Mouse (Mus musculus): ENCODE data around the gene 1700020L24Rik. TPM values are rescaled to one million over a fixed set of nuclear protein-coding genes. Genes with fewer than 3 reads are reported as not detected.

Gene 1700020L24Rik
- polyA plus RNA-seq, 1 experiment, result not detected

DNA sequence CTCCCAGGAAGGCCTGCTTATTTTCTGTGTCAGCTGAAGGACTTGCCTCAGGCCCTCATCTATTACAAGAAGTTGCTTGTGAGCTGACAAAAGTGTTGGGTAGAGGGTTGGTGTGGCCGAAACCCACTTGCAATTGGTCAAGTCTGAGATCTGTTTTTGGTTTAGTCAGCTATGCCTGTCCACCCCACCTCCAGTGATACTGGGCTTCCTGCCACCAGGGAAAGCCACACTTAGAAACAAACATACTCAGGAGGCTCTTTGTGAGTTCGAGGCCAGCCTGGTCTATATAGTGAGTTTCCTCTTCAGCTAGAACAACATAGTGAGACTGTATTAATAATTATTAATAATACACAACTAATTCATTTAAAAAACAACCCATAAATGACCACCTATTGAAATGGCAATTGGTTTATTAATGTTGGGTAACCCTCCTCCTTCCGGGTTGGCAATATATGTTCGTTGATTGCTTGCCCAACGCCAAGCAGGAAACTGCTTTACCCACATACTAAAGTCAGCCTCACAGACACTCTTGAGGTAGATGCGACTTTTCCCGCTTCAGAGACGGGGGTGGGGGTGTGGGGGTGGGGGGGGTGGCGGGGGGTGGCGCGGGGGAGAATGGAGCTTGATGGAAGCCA, 2.1 kb downstream of the 1700020L24Rik start:
- Histone ChIP-seq H3K4me3 (ENCODE audit: insufficient read depth, low read length) (peak overlapping the region; percentile 71), H3K4me1 (ENCODE audit: control insufficient read depth, insufficient read depth, low read length) (no peaks in the 10 kb centered on the region), H3K27ac (ENCODE audit: insufficient read depth, low read depth, low read length) (no peak overlapping the region)
- no peak for TF ChIP-seq CTCF (IDR thresholded peaks at IDR 0.05; ENCODE audit: low read depth, low read length)
- TF ChIP-seq POLR2A (IDR thresholded peaks at IDR 0.05; ENCODE audit: borderline replicate concordance, low read depth, low read length), result no peak

DNA sequence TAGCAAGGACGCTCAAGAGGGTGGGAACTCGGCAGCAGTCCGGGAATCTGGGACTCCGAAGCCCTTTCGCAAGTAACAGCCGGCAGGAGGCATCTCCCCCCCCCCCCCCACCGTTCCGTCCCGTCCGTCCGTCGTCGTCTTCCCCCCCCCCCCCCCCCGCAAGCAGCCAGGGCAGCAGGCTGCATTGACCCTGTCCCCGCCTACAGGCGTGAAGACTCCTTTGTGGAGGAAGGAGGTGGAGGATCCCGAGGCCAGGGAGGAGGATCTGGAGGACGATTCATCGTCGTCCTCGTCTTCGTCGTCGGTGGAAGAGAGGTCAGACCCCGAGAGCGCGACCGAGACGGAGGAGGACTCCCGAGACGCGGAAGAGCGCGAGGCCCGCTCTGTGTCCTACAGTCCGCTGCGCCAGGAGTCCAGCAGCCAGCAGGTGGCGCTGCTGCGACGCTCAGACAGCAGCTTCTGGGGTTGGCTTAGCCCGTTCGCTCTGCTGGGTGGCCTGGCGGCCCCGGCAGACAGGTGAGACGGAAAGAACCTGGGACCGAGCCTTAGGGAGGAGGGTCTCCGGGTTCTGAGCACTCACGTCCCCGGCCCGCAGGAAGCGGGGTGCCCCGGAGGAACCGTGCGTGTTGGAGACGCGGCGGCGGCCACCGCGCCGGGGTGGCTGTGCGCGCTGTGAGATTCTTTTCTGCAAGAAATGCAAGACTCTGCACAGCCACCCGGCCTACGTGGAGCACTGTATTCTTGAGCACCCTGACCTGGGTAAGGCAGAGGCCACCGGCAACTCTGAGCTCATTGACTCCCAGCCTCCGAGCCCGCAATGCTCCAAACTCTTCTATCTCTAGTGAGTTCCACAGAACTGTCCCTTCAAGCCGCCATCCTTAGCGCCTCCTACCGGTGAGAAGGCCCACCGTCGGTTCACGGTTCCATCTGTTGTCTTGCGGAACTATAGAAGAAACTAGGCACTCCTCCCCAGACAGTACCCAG, 2.9 kb downstream of the 1700020L24Rik start:
- Histone ChIP-seq H3K4me3 (ENCODE audit: insufficient read depth, low read length) (peak overlapping the region; percentile 71), H3K4me1 (ENCODE audit: control insufficient read depth, insufficient read depth, low read length) (no peaks in the 10 kb centered on the region), H3K27ac (ENCODE audit: insufficient read depth, low read depth, low read length) (no peak overlapping the region)
- no peak for TF ChIP-seq POLR2A (IDR thresholded peaks at IDR 0.05; ENCODE audit: borderline replicate concordance, low read depth, low read length)
- peak; percentile 51 for TF ChIP-seq CTCF (IDR thresholded peaks at IDR 0.05; ENCODE audit: low read depth, low read length)

DNA sequence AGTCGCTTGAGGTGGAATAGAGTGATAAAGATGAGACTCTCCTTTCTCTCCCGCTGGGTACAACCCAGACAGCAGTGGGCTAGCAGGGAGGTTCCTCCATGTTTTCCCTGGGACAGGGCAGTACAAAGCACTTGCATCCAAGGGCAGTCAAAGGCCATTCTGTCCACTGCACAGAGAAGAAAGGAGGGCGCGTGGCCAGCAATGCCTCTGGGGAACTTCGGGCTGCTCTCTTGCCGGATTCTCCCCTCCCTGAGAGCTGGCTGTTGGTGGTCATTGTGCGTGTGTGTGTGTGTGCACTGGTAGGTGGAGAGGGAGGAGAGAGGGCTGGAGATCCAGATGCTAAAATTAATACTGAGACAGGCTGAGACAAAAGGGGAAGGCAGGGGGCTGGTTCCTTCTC, 3.8 kb downstream of the 1700020L24Rik start:
- H3K4me1 ChIP-seq (ENCODE audit: control insufficient read depth, insufficient read depth, low read length), result no peaks in the 10 kb centered on the region
- TF ChIP-seq POLR2A (IDR thresholded peaks at IDR 0.05; ENCODE audit: borderline replicate concordance, low read depth, low read length) (no peak), CTCF (IDR thresholded peaks at IDR 0.05; ENCODE audit: low read depth, low read length) (no peak)
- no peak overlapping the region for H3K4me3 ChIP-seq (ENCODE audit: insufficient read depth, low read length)
- H3K27ac ChIP-seq (ENCODE audit: insufficient read depth, low read depth, low read length), result no peak overlapping the region

DNA sequence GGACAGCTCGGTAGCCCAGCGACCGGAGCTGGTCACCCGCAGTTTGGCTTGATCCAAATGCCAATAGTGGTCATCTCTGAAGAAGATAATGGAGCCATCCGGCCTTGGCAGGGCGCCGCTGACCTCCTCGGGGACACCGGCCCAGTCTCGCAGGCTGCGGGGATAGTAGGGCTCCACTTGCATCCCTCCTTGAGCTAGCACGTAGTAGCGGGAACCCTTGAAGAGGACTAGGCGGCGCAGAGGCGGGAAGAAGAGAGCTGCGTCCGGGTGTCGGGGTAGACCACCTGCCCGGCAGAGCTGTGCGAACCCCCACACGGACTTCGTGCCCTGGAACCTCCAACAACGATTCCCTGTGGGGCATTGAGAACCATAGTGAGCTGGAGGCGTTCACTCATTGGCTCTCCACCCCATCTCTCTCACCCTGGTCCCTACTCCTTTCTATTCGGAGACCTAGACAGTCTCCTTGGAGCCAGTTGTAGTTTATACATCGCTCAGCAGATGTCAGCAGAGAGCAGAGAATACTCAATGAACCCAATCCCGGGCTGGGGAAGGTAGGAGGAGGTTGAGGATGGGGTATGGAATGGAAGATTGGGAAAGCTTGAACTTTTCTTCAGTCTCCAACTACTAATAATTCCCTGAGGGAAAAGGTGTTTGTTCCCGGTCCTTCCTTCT, 5.3 kb downstream of the 1700020L24Rik start:
- no peak for TF ChIP-seq POLR2A (IDR thresholded peaks at IDR 0.05; ENCODE audit: borderline replicate concordance, low read depth, low read length)
- TF ChIP-seq CTCF (IDR thresholded peaks at IDR 0.05; ENCODE audit: low read depth, low read length), result no peak
- Histone ChIP-seq H3K4me3 (ENCODE audit: insufficient read depth, low read length) (no peak overlapping the region; the same call in 1 of the 2 replicates), H3K27ac (ENCODE audit: insufficient read depth, low read depth, low read length) (no peak overlapping the region), H3K4me1 (ENCODE audit: control insufficient read depth, insufficient read depth, low read length) (no peaks in the 10 kb centered on the region)

DNA sequence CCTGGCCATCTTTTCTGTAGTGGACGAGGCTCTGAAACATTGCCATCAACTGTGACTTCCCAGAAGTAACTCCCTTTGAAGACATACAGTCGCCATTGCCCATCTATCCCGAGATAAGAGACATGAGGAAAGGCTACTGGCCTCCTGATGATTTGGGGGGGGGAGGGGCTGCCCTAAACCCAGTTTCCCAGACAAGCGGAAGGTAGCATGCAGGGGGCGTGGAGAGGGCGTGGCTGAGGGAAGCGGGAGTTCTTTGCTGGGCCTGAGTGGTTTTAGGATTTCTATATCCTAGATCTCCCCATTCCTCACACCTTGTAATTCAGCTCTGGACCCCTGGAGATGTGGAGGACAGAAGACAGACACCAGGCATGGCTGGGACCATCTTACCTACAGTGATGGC, 6.3 kb downstream of the 1700020L24Rik start:
- Histone ChIP-seq H3K27ac (ENCODE audit: insufficient read depth, low read depth, low read length) (no peak overlapping the region), H3K4me1 (ENCODE audit: control insufficient read depth, insufficient read depth, low read length) (no peaks in the 10 kb centered on the region), H3K4me3 (ENCODE audit: insufficient read depth, low read length) (no peak overlapping the region)
- TF ChIP-seq CTCF (IDR thresholded peaks at IDR 0.05; ENCODE audit: low read depth, low read length), result no peak
- no peak for TF ChIP-seq POLR2A (IDR thresholded peaks at IDR 0.05; ENCODE audit: borderline replicate concordance, low read depth, low read length)

DNA sequence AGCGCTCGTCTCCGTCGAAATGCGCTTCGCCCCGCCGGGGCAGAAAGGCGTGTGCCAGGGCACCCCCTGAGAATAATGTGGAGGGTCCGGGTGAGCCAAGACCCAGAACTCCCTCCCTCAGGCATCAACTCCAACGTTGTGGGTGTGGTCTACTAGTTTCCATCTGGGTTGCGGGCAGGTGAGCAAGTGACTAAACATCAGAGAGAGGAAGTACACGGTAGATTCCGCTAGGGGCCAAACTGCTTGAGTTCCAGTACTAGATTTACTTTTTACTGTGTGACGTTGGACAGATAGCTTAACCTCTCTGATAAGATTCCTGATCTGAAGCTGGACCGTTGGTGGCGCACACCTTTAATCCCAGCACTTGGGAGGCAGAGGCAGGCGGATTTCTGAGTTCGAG, 7.5 kb downstream of the 1700020L24Rik start:
- Histone ChIP-seq H3K4me3 (ENCODE audit: insufficient read depth, low read length) (peak overlapping the region; percentile 29; the same call in 1 of the 2 replicates), H3K4me1 (ENCODE audit: control insufficient read depth, insufficient read depth, low read length) (no peaks in the 10 kb centered on the region)

DNA sequence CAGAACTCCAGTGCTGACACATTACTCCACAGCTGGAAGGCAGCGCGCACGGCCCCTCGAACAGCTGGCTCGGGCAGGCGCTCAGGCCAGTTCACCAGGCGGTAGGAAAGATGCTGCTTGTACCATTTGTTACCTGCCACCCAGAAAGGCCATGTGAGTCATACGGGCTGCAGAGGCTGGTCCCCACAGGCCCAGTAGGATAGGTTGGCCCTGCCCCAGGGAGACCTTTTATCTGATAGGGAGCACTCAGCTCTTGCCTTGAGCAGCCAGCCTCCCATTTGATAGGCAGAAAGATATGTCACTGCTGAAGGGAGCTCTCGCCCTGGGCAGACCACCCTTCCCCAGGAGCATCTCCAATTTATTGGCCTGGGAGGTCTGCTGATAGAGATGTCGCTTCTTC, 10.1 kb downstream of the 1700020L24Rik start:
- H3K27ac ChIP-seq (ENCODE audit: insufficient read depth, low read depth, low read length), result no peak overlapping the region
- no peak overlapping the region for H3K4me3 ChIP-seq (ENCODE audit: insufficient read depth, low read length)
- no peak for TF ChIP-seq POLR2A (IDR thresholded peaks at IDR 0.05; ENCODE audit: borderline replicate concordance, low read depth, low read length)
- TF ChIP-seq CTCF (IDR thresholded peaks at IDR 0.05; ENCODE audit: low read depth, low read length), result no peak
- H3K4me1 ChIP-seq (ENCODE audit: control insufficient read depth, insufficient read depth, low read length), result no peaks in the 10 kb centered on the region

More for the DNA sequence above, 7.5 kb downstream of the 1700020L24Rik start:
- H3K27ac ChIP-seq (ENCODE audit: insufficient read depth, low read depth, low read length), result no peak overlapping the region
- no peak for TF ChIP-seq POLR2A (IDR thresholded peaks at IDR 0.05; ENCODE audit: borderline replicate concordance, low read depth, low read length)
- no peak for TF ChIP-seq CTCF (IDR thresholded peaks at IDR 0.05; ENCODE audit: low read depth, low read length)

DNA sequence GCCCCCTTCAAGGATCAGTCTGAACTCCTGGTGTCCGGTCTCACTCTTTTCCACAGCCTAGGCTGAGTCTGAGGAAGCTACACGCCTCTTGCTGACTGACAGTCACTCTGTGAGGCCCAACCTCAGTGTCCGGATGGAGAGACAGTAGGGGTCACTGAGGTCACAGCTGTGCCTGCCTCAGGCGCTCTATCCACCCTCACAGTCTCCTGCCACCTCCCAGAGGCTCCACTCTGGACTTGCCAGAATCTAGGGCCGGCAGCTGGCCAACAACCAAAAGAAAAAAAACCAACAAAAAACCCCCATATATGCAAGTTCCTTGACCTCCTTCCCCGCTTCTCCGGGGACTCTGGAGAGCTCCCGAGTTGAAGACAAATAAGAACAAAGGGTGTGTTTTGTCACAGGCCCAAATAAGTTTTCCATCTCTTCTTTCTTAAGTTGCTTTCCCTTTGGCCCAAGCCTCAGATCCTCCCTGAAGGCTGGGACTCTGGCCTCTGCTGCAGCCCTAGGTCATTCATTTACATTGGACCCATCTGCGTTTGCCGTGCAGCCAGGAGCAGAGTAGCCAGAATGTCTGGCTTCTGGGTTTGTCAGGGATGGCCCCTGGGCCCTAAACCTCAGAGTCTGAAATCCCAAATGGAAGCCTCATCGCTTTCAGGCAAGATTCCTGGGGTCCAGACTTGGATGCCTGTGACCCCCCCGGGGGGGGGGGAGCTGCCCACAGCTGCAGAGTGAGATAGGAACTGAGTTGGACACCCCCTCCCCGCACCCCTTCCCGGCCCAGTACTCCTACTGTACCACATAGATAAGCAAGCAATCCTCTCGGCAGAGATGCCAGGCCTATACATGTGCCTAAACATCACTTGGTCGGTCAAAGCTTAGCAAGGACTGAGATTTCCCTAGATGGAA, 10.8 kb downstream of the 1700020L24Rik start:
- no peak overlapping the region for H3K4me3 ChIP-seq (ENCODE audit: insufficient read depth, low read length)
- no peaks in the 10 kb centered on the region for H3K4me1 ChIP-seq (ENCODE audit: control insufficient read depth, insufficient read depth, low read length)
- no peak overlapping the region for H3K27ac ChIP-seq (ENCODE audit: insufficient read depth, low read depth, low read length)
- no peak for TF ChIP-seq POLR2A (IDR thresholded peaks at IDR 0.05; ENCODE audit: borderline replicate concordance, low read depth, low read length)
- no peak for TF ChIP-seq CTCF (IDR thresholded peaks at IDR 0.05; ENCODE audit: low read depth, low read length)

DNA sequence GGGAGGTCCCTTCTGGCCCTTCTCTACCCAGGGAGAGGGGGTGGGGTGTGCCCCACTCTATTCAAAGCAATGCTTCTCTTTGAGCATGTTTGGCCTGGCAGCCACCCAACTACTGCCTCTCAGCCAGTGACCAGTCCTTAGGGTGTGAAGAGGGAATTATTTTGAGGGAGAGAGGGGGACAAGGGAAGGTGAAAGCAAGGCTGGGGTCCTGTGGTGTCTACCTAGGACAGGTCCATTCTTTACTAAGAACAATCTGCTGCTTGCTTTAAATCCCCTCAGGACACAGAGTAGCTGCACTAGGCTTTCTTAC, 11.4 kb downstream of the 1700020L24Rik start:
- H3K4me1 ChIP-seq (ENCODE audit: control insufficient read depth, insufficient read depth, low read length), result no peaks in the 10 kb centered on the region
- no peak for TF ChIP-seq CTCF (IDR thresholded peaks at IDR 0.05; ENCODE audit: low read depth, low read length)
- no peak for TF ChIP-seq POLR2A (IDR thresholded peaks at IDR 0.05; ENCODE audit: borderline replicate concordance, low read depth, low read length)
- no peak overlapping the region for H3K27ac ChIP-seq (ENCODE audit: insufficient read depth, low read depth, low read length)
- no peak overlapping the region for H3K4me3 ChIP-seq (ENCODE audit: insufficient read depth, low read length)
